Mouse (Mus musculus) midbrain, embryonic 14.5 days (tissue): ENCODE results near the gene Trpd52l3. TPM values are rescaled to one million over a fixed set of nuclear protein-coding genes. Genes with fewer than 3 reads are reported as not detected.

Experiments used
- ATAC-seq: fragments of 200-750 bp; cut with Nextera tagmentation; 2 replicates; pipeline ENCODE4 v1.8.0; 2017; ENCODE audit warnings: moderate number of reproducible peaks, moderate library complexity; ENCODE audit not compliant: low FRiP score, low TSS enrichment
- DNase-seq: peaks from one replicate; pipeline ENCODE4 v3.0.0-alpha.2; 2015
- H3K27ac ChIP-seq: fragments of 300-500 bp; sonication (generic); replicated peaks from 2 replicates; pipeline ENCODE4 v1.5.1; 2014; ENCODE audit warnings: mild to moderate bottlenecking, low read depth, low read length, moderate library complexity
- H3K27me3 ChIP-seq: fragments of 300-500 bp; sonication (generic); 2 replicates; pipeline ENCODE4 v1.6.1; 2014; ENCODE audit warnings: low read length, control low read depth, mixed read lengths; ENCODE audit not compliant: control insufficient read depth, insufficient read depth
- H3K36me3 ChIP-seq: fragments of 300-500 bp; sonication (generic); 2 replicates; pipeline ENCODE4 v1.6.1; 2014; ENCODE audit warnings: low read length, control low read depth; ENCODE audit not compliant: control insufficient read depth, insufficient read depth
- H3K4me1 ChIP-seq: fragments of 300-500 bp; sonication (generic); 2 replicates; pipeline ENCODE4 v1.6.1; 2014; ENCODE audit warnings: mild to moderate bottlenecking, antibody characterized with exemption, low read length, control low read depth; ENCODE audit not compliant: control insufficient read depth, insufficient read depth
- H3K4me2 ChIP-seq: fragments of 300-500 bp; sonication (generic); 2 replicates; pipeline ENCODE4 v1.6.1; 2014; ENCODE audit warnings: mild to moderate bottlenecking, low read length, moderate library complexity
- H3K4me3 ChIP-seq: fragments of 300-500 bp; sonication (generic); replicated peaks from 2 replicates; pipeline ENCODE4 v1.5.1; 2014; ENCODE audit warnings: low read depth, low read length
- H3K9ac ChIP-seq: fragments of 300-500 bp; sonication (generic); replicated peaks from 2 replicates; pipeline ENCODE4 v1.6.1; 2014; ENCODE audit warnings: mild to moderate bottlenecking, low read length, moderate library complexity
- H3K9me3 ChIP-seq: fragments of 300-500 bp; sonication (generic); 2 replicates; pipeline ENCODE4 v1.6.1; 2016; ENCODE audit warnings: low read length, control low read depth, mixed read lengths; ENCODE audit not compliant: control insufficient read depth
- WGBS: fragments of 180-500 bp; shearing (Covaris S2); extraction: QIAGEN DNeasy Blood & Tissue Kit; methylation state at CpG from one replicate; pipeline ENCODE4 v1.1.7; 2014; 5-methylcytosine and 5-hydroxymethylcytosine counted together
- polyA plus RNA-seq: library from polyadenylated mRNA; unstranded; fragments of >200 nt; fragmentation: Nextera tagmentation; extraction: Ambion mirVana; gene quantifications from 2 replicates; pipeline ENCODE4 v1.2.1, GENCODE M21; 2014

Gene Trpd52l3
- polyA plus RNA-seq = not detected in 2 replicates

DNA sequence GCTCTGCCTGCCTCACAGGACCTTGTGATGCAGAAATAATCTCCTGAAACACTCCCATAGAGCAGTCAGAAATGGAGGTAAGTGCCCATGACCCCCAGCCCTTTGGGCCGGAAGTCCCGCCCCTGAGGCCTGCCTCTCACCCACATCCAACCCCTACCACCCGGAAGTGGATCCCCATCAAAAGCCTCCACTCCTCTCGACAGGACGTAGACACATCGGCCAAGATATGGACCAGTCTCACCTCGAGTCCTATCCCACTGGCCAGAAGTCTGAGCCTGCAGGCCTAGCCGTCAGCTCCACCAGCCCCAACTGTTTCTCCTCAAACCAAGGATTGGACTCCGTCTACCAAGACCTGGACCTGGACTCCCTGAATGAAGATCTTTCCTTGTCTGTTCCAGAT, at the start of gene Trpd52l3:
TSS of gene Trpd52l3 (plus strand) at position 170 of the 400 bp plus-strand sequence.
- no peak within 1 kb of the TSS for H3K27ac ChIP-seq
- H3K9ac ChIP-seq = no peak within 1 kb of the TSS
- H3K4me2 ChIP-seq = no peak within 1 kb of the TSS
- peaks cover 3% of the 10 kb centered on the region; the same call in 1 of the 2 replicates for H3K4me1 ChIP-seq
- ATAC-seq = no peak
- H3K27me3 ChIP-seq = no peaks in the 10 kb centered on the region
- 90% methylated on average over 9 of the region's 9 CpGs for WGBS
- H3K36me3 ChIP-seq = no peaks in the 10 kb centered on the region
- DNase-seq = no peak
- H3K9me3 ChIP-seq = no peaks in the 10 kb centered on the region
- H3K4me3 ChIP-seq = no peak within 1 kb of the TSS

GRCm38 (mm10) chr19:29953833-29954232, 49.8 kb upstream of the Trpd52l3 start:
- no peak overlapping the region for H3K9ac ChIP-seq
- WGBS = 91% methylated on average over 3 of the region's 3 CpGs
- H3K9me3 ChIP-seq = no peaks in the 10 kb centered on the region
- no peak overlapping the region for H3K27ac ChIP-seq
- H3K36me3 ChIP-seq = no peaks in the 10 kb centered on the region
- no peaks in the 10 kb centered on the region for H3K27me3 ChIP-seq
- peaks cover 2% of the 10 kb centered on the region; the same call in 1 of the 2 replicates for H3K4me1 ChIP-seq
- no peak overlapping the region for H3K4me2 ChIP-seq
- DNase-seq = no peak
- no peak overlapping the region for H3K4me3 ChIP-seq
- no peak for ATAC-seq

GRCm38 (mm10) chr19:29955454-29955853, 48.1 kb upstream of the Trpd52l3 start:
- Histone ChIP-seq H3K4me3 (no peak overlapping the region), H3K9me3 (no peaks in the 10 kb centered on the region), H3K27me3 (no peaks in the 10 kb centered on the region), H3K4me2 (no peak overlapping the region), H3K9ac (no peak overlapping the region), H3K27ac (no peak overlapping the region), H3K36me3 (no peaks in the 10 kb centered on the region), H3K4me1 (no peaks in the 10 kb centered on the region)
- DNase-seq = no peak
- WGBS = 90% methylated on average over 2 of the region's 2 CpGs
- ATAC-seq = no peak

DNA sequence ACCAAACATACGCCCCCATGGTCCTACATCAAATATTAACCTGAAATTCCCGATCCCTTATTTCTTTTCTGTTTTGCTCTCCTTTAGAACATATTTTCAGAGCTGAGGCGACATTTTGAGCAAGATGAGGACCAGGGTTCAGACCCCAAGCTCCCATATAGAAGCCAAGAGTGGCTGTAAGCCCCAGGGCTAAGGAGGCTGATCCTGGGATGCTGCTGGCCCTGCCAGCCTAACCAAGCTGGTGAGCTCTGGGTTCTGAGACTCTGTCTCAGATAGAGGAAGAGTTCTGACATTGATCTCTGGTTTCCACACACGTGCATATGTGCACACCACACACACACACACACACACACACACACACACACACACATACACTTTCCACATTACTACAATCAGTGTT, 42.7 kb upstream of the Trpd52l3 start:
- Histone ChIP-seq H3K9me3 (no peaks in the 10 kb centered on the region), H3K27me3 (no peaks in the 10 kb centered on the region), H3K4me2 (no peak overlapping the region), H3K27ac (no peak overlapping the region), H3K9ac (no peak overlapping the region), H3K4me1 (no peaks in the 10 kb centered on the region), H3K4me3 (no peak overlapping the region), H3K36me3 (no peaks in the 10 kb centered on the region)
- 87% methylated on average over 4 of the region's 4 CpGs for WGBS
- DNase-seq (no peak), ATAC-seq (no peak)

DNA sequence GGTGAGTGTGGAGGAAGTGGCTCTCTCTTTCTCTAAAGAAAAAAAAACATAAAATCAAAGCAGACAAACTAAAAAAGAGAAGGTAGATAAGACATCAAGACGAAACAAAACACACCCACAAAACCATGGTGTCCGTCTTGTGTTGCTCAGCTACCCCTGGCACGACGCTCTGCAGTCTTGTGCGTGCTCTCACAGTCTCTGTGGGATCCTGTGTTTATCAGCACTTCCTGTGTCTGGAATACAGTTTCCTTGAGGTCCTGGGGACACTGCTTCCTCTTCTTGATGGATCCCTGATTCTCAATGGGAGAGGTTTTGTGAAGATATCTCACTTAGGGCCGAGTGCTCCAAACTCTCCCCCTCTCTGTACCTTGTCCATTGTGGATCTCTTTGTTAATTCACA, 41.7 kb upstream of the Trpd52l3 start:
- no peak for DNase-seq

DNA sequence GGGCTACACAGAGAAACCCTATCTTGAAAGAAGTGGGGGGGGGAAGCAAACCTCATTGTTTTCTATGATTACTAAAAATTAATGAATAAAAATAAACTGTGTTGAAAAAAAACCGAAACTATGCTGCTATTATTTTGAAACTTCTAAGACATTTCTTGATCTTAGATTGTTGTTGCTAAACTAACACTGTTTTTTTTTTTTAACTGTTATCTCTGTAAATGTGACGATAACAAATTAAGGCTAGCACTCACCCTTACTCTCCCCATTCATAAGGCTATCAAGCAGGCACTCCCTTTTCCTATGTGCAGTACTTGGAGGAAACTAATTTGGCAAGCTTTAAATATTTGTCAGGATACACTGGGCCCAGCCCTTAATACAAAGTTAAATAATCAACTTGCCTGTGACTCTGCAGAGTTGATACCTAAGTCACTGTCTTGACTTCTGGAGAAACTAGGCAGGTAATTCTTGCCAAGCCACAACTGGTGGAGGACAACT, 39.9 kb upstream of the Trpd52l3 start:
- H3K9me3 ChIP-seq = 0 out of 2 replicates have a peak, but pooled peaks cover 5% of the 10 kb centered on the region
- H3K27me3 ChIP-seq = no peaks in the 10 kb centered on the region
- H3K27ac ChIP-seq = no peak overlapping the region
- 95% methylated on average over 2 of the region's 2 CpGs for WGBS
- no peaks in the 10 kb centered on the region for H3K36me3 ChIP-seq
- DNase-seq (no peak), ATAC-seq (no peak)
- no peak overlapping the region for H3K4me2 ChIP-seq
- no peak overlapping the region for H3K9ac ChIP-seq
- no peaks in the 10 kb centered on the region for H3K4me1 ChIP-seq
- no peak overlapping the region for H3K4me3 ChIP-seq

More for the DNA sequence above, 41.7 kb upstream of the Trpd52l3 start:
- Histone ChIP-seq H3K36me3 (no peaks in the 10 kb centered on the region), H3K4me1 (no peaks in the 10 kb centered on the region), H3K27ac (no peak overlapping the region), H3K4me2 (no peak overlapping the region), H3K9me3 (0 out of 2 replicates have a peak, but pooled peaks cover 5% of the 10 kb centered on the region), H3K27me3 (no peaks in the 10 kb centered on the region), H3K9ac (no peak overlapping the region), H3K4me3 (no peak overlapping the region)
- 91% methylated on average over 6 of the region's 6 CpGs for WGBS
- no peak for ATAC-seq

GRCm38 (mm10) chr19:29967960-29968359, 35.6 kb upstream of the Trpd52l3 start:
- no peaks in the 10 kb centered on the region for H3K36me3 ChIP-seq
- DNase-seq = no peak
- H3K4me2 ChIP-seq = no peak overlapping the region
- H3K27me3 ChIP-seq = no peaks in the 10 kb centered on the region
- WGBS = 89% methylated on average over 3 of the region's 3 CpGs
- no peak overlapping the region for H3K4me3 ChIP-seq
- no peaks in the 10 kb centered on the region for H3K4me1 ChIP-seq
- 0 out of 2 replicates have a peak, but pooled peaks cover 5% of the 10 kb centered on the region for H3K9me3 ChIP-seq
- no peak overlapping the region for H3K27ac ChIP-seq
- ATAC-seq = no peak
- no peak overlapping the region for H3K9ac ChIP-seq

DNA sequence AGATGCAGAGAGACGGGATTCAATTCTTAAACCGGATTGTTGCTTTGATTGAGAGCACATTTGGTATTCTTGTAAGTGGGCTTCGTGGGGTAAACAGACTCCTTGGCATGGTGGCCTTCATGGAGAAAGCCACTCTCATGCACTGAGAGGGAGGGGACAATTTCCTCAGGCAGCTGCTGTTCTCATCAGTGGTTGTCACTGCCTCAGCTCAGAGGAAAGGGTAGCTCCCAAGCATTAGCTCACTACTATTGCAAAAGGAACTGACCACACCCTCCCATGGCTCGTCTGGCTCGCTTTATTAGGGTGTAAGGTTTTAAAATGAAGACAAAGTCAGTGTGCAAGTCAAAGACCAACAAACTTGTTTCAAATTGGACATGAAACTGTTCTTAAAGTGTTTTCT, 30.2 kb upstream of the Trpd52l3 start:
- ATAC-seq (no peak), DNase-seq (no peak)
- H3K9ac ChIP-seq = no peak overlapping the region
- no peaks in the 10 kb centered on the region for H3K9me3 ChIP-seq
- 77% methylated on average over 5 of the region's 5 CpGs for WGBS
- H3K4me1 ChIP-seq = no peaks in the 10 kb centered on the region
- H3K4me2 ChIP-seq = no peak overlapping the region
- H3K27me3 ChIP-seq = no peaks in the 10 kb centered on the region
- H3K4me3 ChIP-seq = no peak overlapping the region
- no peaks in the 10 kb centered on the region for H3K36me3 ChIP-seq
- H3K27ac ChIP-seq = no peak overlapping the region

- H3K27ac ChIP-seq = no peak overlapping the region
- H3K4me1 ChIP-seq = no peaks in the 10 kb centered on the region
- no peak overlapping the region for H3K4me2 ChIP-seq
- 63% methylated on average over 2 of the region's 2 CpGs for WGBS
- DNase-seq = peak; percentile 83
- H3K4me3 ChIP-seq = no peak overlapping the region
- H3K9ac ChIP-seq = no peak overlapping the region
- ATAC-seq = no peak
- H3K27me3 ChIP-seq = no peaks in the 10 kb centered on the region
- no peaks in the 10 kb centered on the region for H3K36me3 ChIP-seq
- no peaks in the 10 kb centered on the region for H3K9me3 ChIP-seq
Observed at GRCm38 (mm10) chr19:29978847-29979246, 24.7 kb upstream of the Trpd52l3 start.
